Mouse (Mus musculus): ENCODE measurements at regions not wholly inside any gene's neighbourhood (a gene's known extent, or its start where the extent isn't known, plus 50 kb on each side); places are given as distances from the start of the nearest gene placed in this dataset.
"Not testable (repeated sequence)": the region's sequence is repeated elsewhere in the genome, so short reads cannot be mapped to it uniquely, and the experiment has no call there.

DNA sequence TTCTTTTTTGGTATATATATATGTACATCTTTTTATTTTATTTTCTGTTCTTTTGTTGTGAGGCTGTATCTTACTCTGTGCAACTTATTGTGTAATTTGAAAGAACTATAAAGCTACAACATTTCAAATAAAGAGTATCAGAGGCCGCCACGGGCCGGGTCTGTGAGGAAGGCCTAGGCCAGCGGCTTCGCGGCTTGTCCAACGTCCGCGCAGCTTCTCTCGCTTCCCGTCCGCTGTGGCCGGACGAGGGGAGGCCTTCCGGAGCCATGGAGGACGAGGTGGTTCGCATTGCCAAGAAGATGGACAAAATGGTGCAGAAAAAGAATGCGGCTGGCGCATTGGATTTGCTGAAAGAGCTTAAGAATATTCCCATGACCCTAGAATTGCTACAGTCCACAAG is 167.4 kb downstream of the Kif21a start:
- POLR2A ChIA-PET, result not testable (repeated sequence)
- CTCF ChIA-PET, result interaction anchor here in 1 of 4 experiments (0.5 kb wide), 1 partner anchor 17 kb away, joined by 7 read pairs; no protein-coding TSS in a partner anchor

DNA sequence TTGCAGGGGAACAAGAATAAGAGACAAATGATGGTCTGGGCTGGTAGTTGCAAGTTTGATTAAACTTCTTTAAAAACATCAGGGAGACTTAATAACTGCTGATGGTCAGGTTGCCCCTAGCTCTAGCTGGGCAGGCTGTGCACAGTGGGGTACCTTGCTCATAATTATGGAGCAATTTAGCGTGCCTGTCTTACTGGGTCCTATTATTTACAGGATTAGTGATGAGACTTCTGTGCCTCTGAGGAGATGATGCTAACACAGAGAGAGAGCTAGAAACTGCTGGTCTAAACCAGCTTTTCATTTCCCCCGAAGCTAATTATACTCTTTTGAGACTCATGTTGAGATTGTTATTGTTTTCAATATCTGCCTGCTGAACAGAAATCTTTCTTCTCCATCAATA is 180.3 kb downstream of the Kif21a start:
- POLR2A ChIA-PET, result no interaction called here
- CTCF ChIA-PET, result no interaction called here

DNA sequence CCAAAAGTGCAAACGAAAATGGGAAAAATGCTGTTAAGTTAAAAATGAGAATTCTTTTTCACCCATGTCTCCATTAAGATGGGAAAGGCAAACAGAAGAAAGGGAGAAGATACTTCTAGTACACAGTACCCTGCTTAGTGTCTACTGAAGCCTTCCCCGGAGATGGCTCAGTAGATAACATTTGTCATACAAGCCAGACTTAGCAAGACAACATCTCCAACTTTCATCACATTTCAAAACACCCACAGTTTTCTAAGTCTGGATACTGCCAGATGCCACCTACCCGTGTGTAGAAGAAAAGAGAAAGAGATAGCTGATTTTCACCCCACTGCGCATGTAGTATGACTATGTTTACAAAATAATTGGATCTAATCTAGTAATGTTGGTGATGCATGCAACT is 174.5 kb upstream of the Cpne8 start:
- POLR2A ChIA-PET, result not testable (repeated sequence)
- CTCF ChIA-PET, result interaction anchor here in 1 of 4 experiments (0.7 kb wide), 1 partner anchor 758 kb away, joined by 15 read pairs; no protein-coding TSS in a partner anchor

DNA sequence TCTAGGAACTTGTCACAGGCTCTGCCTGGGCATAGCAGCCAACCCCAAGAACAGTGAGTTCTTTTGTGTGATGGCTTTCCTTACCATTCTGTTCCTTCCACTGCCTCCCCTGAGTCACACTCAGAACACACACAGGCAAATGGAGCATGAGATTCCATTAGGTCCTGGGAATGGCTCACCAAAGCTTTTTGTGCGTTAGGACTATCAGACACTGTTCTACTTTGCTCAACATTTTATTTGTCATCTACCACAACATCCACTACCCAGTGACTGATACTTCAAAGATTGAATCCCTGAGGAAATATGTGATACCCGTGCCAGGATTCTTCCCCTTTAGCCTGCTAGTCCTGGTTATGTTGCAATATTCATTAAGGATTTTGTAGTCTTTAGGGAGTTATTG is 172.8 kb upstream of the Cpne8 start:
- ChIA-PET CTCF (no interaction called here), POLR2A (no interaction called here)

DNA sequence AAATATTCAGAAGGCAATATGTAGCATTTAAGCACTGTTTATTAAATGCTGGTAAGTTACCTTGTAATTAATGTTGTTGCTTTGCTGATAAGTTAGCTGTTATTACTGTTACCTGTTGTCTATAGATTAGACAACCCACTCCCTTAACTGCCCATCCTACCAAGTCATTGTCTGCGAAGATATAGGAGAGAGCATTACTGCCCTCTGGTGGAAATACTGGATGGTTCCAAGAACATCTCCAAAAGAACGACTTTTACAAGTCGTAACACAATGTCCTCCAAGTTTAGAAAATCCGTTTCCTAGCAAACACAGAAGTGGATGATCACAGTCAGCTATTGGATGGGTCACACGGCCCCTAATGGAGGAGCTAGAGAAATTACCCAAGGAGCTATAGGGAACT is 162.2 kb upstream of the Cpne8 start:
- POLR2A ChIA-PET, result no interaction called here

DNA sequence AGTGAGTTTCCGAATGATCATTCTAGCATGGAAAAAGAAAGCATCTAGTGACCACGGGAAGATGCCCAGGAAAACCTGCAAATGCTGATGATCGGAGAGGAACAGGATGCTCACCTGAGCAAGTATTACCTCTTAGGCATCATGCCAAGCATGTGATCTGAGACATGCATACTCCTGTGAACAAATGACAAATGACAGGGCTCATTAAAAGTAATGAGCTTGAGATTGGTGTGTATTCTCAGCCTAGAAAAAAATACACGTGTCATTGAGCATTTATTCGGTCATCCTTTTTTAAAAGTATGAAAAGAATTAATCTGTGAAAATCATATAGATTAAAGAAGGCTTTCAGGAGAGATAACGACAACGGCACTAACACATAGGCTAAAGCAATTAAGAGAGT is 156.4 kb upstream of the Cpne8 start:
- POLR2A ChIA-PET, result no interaction called here
- CTCF ChIA-PET, result no interaction called here

More for the DNA sequence above, 162.2 kb upstream of the Cpne8 start:
- CTCF ChIA-PET, result interaction anchor here in 2 of 4 experiments (0.6 to 1.7 kb wide), 4 partner anchors 88 to 1111 kb away, joined by 3 to 4 read pairs (median 3); no protein-coding TSS in a partner anchor

DNA sequence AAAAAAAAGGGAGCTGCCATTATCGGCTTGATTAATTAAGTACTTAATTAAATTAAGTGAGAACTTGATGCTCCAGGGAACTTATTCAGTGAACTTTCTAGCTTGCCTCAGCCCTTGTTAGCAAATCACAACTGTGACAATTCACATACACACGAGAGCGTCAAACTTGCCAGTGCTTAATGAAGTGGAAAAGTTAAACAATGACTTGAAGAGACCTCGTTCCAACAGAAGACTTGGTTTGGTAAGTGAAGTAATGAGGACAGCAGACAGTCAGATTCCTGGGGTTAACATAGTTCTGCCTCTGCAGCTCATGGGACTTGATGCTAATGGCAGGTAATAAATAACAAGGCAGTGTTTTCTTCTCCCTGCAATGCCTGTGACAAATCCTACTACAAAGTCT is 148.6 kb upstream of the Cpne8 start:
- ChIA-PET POLR2A (no interaction called here), CTCF (interaction anchor here in 1 of 4 experiments (0.6 kb wide), 1 partner anchor 153 kb away, joined by 3 read pairs; no protein-coding TSS in a partner anchor)

DNA sequence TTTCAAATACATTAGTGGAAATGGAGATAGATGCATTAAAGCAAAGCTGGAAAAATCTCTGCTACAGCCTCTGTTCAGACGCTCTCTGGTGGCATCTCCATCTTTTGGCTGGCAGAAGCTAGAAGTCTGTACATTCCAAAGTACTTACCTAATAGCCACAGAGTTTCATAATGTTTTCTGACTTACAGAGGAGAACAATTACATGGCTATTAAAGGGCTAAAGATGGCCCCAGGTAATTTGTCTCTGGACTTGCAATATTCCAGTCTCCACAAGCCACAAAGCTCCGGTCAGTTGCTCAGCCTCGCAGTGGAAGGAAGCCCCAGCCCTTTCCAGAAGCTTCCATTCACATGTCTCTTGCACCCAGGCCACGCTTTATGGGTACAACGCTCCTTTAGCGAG is 143.1 kb upstream of the Cpne8 start:
- ChIA-PET CTCF (no interaction called here), POLR2A (no interaction called here)

DNA sequence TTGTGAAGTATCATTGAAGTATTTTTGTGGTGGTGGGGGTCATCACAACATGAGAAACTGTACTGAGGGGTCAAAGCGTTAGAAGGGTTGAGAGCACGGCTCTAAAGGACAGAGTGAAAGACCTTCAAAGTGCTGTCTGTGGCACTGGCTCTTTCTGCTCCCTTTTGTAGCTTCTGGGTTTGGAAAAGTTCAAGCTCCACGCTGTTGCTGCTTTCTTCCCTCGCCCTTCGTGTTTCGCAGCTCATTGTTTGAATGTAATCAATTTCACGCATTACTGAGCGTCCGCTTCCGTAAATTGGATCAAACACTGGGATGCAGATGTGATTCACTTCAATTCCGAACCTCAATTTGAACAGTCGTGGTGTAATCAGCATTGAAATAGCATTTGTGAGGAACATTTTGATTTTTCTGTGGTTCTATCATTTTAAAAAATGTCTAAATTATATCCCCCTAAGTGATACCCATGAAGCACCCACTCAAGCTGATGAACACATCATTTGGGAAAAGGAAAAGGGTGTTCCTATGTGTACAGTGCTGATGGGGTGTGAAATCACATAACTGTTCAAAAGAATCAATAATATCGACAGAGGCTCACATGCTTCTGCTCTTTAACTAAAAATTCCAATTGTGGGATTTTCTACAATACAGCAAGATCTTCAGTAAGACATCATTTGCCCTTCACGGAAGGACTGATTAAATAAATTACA is 140.9 kb upstream of the Cpne8 start:
- ChIA-PET POLR2A (no interaction called here), CTCF (interaction anchor here in 1 of 4 experiments (0.7 kb wide), 1 partner anchor 96 kb away, joined by 5 read pairs; no protein-coding TSS in a partner anchor)

DNA sequence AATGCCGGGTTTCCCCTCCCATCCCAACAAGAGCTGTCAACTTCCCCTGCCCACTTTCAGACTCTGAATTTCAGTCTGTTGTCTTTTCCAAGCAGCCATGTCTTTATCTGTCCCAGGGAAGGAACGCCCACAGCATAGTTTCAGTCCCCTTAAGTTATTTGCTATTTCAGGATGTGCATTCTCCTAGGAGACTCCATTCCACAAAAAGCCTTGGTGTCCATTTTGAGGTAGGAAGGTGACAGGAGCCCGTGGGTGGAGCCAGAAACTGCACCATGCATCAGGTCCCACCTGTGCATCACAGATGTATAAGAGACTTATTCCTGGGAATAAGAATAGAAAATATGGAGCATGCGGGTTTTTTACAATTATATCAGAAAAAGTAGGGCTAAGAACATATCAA is 138.9 kb upstream of the Cpne8 start:
- ChIA-PET POLR2A (no interaction called here), CTCF (no interaction called here)

DNA sequence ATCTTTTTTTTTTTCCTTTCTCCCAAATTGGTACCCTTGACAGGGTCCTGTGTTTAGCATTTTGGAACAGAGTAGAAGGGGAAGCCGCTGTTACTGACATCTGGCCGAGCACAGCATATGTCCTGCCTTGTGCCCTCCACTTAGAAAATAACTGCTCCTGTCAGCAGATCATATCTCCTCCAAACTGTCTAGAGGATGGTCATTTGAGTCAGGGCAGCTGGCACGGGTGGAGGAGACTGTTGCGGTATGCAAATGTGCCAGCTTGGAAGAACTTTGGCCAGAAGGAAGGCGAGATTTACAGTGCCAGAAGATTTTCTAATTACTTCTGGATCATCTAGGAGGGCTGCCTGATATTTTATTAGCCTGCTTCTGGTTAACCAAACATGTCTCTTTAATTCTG is 134.7 kb upstream of the Cpne8 start:
- ChIA-PET POLR2A (no interaction called here), CTCF (interaction anchor here in 1 of 4 experiments (0.7 kb wide), 1 partner anchor 134 kb away, joined by 3 read pairs; no protein-coding TSS in a partner anchor)

DNA sequence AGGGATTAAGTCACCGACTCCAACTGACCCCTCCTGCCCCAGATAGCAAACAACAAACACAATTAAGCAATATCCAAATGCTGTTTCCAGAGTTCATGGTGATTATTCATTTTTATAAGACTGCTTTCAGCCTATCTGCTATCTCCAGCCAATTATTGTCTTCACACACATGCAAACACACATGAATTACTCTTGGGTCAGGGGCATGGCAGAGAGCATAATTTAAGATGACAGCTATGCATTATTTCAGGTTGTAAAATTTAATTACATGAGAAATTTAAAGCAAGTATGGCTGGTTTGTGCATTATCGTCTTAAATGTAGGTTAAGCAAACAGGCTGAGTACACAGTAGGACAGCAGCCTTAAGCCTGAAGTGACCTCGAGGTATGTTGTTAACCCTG is 131.1 kb upstream of the Cpne8 start:
- POLR2A ChIA-PET, result no interaction called here
- CTCF ChIA-PET, result no interaction called here

DNA sequence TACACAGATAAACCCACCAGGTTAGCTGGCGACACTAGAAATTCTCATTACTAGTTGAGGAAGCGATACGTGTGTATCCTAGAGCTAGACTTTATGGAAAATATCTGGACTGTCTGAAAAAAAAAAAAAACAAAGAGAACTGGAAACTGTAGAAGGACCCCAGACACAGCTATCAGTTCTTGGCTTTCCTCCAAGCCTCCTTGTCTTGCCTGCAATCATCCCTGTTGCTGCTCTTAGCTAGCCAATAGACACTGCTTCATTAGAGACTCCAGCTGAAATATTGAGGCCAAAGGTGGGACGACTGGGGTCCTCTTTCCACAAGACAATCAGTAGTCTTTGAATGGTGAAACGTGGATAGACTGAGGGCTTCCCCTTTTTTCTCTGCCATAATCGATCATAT is 129.0 kb upstream of the Cpne8 start:
- CTCF ChIA-PET, result no interaction called here
- POLR2A ChIA-PET, result no interaction called here

DNA sequence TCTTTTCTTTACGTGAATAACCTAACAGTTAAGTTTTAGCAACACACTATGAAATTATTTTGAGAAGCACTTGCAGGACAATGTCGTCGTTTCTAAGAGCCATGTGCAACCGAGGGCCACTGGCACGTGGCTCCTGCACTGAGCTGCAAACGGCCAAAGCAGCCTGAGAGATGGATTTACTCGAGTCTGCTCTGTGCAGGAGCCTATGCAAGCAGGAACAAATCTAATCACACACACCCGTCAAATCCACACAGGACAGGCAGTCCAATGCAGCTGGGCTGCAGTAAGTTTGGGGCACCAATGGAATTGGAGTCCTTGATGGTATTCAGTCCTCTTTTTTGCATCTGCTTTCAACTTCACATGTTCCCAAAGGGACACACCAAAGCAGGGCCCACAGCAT is 118.8 kb upstream of the Cpne8 start:
- POLR2A ChIA-PET, result no interaction called here

DNA sequence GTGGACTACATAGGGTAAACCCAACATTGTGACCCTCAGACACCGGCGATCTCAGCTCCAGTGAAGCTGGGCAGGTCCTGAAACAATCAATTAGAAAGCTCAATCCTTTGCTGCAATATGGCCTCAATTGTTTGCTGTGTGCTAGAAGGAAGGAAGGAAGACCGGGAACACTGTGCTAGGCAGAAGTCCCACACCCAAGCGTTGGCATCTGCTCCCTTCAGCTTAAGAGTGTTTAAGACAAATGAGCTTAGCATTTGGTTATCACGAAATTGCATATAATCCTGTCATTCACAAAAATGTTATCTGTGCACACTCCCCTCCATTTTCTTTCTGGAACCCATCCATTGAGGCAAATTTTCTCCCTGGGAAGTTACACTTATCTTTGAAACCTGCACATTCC is 110.7 kb upstream of the Cpne8 start:
- ChIA-PET CTCF (no interaction called here), POLR2A (no interaction called here)

More for the DNA sequence above, 118.8 kb upstream of the Cpne8 start:
- CTCF ChIA-PET, result no interaction called here

DNA sequence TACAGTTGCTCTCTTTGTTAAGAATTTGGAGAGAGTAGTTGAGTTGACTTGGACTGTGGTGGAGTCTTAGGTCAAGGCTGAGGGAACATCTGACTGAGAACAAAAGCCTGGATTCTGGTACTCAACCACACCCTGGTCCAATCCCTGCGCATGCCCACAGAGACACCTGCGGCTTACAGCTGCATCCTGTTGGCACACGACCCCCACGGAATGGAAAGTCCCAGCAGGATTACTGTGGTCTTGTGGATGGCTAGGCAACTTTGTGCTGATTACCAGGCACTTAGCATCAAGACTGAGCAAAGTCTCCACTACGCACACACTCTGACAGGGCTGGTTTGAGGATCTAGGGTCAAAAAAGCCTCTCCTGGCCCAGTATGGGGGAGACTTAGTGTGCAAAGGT is 105.5 kb upstream of the Cpne8 start:
- ChIA-PET POLR2A (no interaction called here), CTCF (no interaction called here)

DNA sequence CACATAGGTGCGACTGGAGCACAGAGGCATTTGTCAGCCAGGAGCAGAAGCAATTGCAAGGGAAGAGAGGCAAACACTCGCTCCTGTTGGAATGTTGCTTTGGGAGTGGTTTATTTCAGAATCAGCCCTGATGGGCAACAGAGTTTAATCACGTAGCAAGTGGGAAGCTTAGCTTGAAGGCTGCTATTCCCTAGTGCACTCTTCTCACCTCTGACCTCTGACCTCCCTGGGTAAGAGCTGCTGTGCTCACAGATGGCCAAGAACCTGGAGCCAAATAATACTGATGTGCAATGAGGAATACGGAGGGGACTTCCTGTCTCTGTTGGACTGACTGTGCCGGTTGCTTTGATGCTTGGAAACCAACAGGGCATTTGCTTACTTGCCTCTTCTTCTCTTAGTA is 88.3 kb upstream of the Cpne8 start:
- ChIA-PET CTCF (no interaction called here), POLR2A (no interaction called here)

DNA sequence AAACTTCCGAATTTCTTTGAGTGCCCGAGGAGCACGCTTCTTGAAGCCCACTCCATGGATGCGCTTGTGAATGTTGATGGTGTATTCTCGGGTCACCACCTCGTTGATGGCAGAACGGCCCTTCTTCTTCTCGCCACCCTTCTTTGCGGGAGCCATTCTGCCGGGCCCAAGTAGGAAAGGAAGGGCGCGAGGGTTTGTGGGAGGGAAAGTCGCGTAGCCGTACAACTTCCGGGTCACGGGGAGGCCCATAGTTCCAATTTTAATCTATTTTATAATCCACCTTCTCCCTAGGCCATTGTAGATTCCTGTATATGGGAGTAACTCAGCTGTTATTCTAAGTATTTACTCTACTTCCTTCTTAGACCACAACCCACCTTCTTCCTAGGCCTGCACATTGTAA is 85.3 kb upstream of the Cpne8 start:
- POLR2A ChIA-PET, CTCF ChIA-PET: not testable (repeated sequence)

DNA sequence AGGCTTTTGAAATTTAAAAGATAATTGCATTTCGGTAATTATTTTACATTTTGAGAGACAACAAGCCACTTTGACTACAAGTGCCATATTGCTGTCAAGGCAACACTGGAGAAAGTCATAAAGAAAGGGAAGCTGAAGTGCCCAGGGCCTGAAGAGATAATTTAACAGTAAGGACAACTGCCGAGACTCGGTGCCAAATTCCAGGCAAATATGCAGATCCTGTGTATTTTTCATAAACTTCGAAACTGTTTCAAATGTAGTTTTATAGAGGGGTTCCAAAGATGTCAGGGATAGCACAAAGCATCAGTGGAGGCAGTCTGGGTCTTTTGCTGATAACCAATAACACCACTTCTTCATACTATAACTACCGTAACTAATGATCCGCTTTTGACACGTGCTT is 54.7 kb upstream of the Cpne8 start:
- CTCF ChIA-PET, result no interaction called here
- POLR2A ChIA-PET, result no interaction called here

Data from embryonic stem cell, embryonic (primary cell).